Mouse (Mus musculus) embryonic facial prominence, embryonic 12.5 days (tissue): Measurements from ENCODE around the gene Cfap99. TPM values are rescaled to one million over a fixed set of nuclear protein-coding genes. Genes with fewer than 3 reads are reported as not detected.

Source experiments
- ATAC-seq: fragments of 200-750 bp; cut with Nextera tagmentation; 2 replicates; pipeline ENCODE4 v1.8.0; 2017; ENCODE audit not compliant: insufficient number of reproducible peaks, insufficient read depth, low FRiP score, low TSS enrichment
- H3K27ac ChIP-seq: fragments of 300-500 bp; sonication (generic); 2 replicates; pipeline ENCODE4 v1.5.1; 2016; ENCODE audit warnings: mild to moderate bottlenecking
- H3K27me3 ChIP-seq: fragments of 300-500 bp; sonication (generic); 2 replicates; pipeline ENCODE4 v1.6.1; 2016; ENCODE audit warnings: mild to moderate bottlenecking, moderate library complexity
- H3K36me3 ChIP-seq: fragments of 300-500 bp; sonication (generic); 2 replicates; pipeline ENCODE4 v1.6.1; 2016; ENCODE audit warnings: mild to moderate bottlenecking
- H3K4me1 ChIP-seq: fragments of 300-500 bp; sonication (generic); 2 replicates; pipeline ENCODE4 v1.6.1; 2016
- H3K4me2 ChIP-seq: fragments of 300-500 bp; sonication (generic); replicated peaks from 2 replicates; pipeline ENCODE4 v1.6.1; 2016; ENCODE audit warnings: mild to moderate bottlenecking, moderate library complexity
- H3K4me3 ChIP-seq: fragments of 300-500 bp; sonication (generic); 2 replicates; pipeline ENCODE4 v1.5.1; 2016; ENCODE audit warnings: mild to moderate bottlenecking
- H3K9ac ChIP-seq: fragments of 300-500 bp; sonication (generic); 2 replicates; pipeline ENCODE4 v1.6.1; 2016; ENCODE audit warnings: mild to moderate bottlenecking, moderate library complexity
- H3K9me3 ChIP-seq: fragments of 300-500 bp; sonication (generic); 2 replicates; pipeline ENCODE4 v1.6.1; 2016; ENCODE audit warnings: mild to moderate bottlenecking, moderate library complexity
- WGBS: fragments of 180-500 bp; shearing (Covaris S2); methylation state at CpG from one replicate; pipeline ENCODE4 v1.1.7; 2016; 5-methylcytosine and 5-hydroxymethylcytosine counted together
- polyA plus RNA-seq: library from polyadenylated mRNA; unstranded; fragments of >200 nt; fragmentation: Nextera tagmentation; extraction: Ambion mirVana; gene quantifications from 2 replicates; pipeline ENCODE4 v1.2.1, GENCODE M21; 2016

Cfap99 gene
- polyA plus RNA-seq, 1 experiment from 2014 or later: not detected

DNA sequence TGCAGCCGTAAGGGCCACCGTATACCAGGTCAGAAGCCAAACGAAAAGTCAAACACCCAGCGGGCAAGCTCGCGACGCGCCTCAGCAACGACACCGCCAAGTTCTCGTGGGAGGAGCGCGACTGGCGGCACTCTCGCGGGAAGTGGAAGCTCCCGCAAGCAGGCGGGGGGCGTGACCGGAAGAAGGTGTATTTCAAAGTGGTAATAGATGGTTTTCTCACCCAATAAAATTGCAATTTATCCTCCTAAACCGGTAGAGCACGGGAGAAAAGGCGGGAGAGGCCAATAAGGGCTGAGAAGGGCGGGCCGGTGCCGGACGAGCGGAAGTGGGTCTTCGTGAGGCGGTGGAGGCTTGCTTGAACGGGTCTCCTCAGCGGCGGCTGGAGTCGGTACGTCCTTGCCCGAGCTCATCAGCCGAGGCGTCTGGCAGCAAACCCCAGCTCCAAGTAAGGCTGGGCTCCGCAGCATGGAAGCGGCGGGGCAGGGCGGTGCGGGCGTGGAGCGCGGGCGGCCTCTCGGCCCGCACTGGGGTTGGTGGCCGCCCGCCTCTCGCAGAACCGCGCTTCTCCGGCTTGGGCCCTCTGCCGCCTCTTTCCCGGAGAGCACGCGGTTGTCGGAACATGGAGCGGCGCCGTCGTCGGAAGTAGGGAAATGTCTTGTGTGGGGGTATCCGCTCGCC, 47.8 kb downstream of the Cfap99 start, which contains the start of gene Rnf4:
Rnf4 (plus strand) TSS at position 193 of the 678 bp plus-strand sequence.
- Histone ChIP-seq H3K27ac (peak within 1 kb of the TSS; percentile 96), H3K4me3 (peak within 1 kb of the TSS; percentile 99), H3K4me2 (peak within 1 kb of the TSS; percentile 80)

GRCm38 (mm10) chr5:34336775-34337450, 48.5 kb downstream of the Cfap99 start:
- Histone ChIP-seq H3K4me1 (peaks cover 13% of the 10 kb centered on the region), H3K4me2 (peak overlapping the region; percentile 80), H3K4me3 (peak overlapping the region; percentile 99), H3K36me3 (no peaks in the 10 kb centered on the region), H3K9ac (peak overlapping the region; percentile 99), H3K9me3 (no peaks in the 10 kb centered on the region), H3K27ac (peak overlapping the region; percentile 96), H3K27me3 (no peaks in the 10 kb centered on the region)
- WGBS: under 1% methylated on average over 42 of the region's 42 CpGs
- 0 out of 2 replicates have a peak, but pooled peaks have one; percentile 8 for ATAC-seq

More for the DNA sequence above, 47.8 kb downstream of the Cfap99 start, which contains the start of gene Rnf4:
- Histone ChIP-seq H3K27me3 (no peaks in the 10 kb centered on the region), H3K4me1 (peaks cover 13% of the 10 kb centered on the region), H3K9ac (peak within 1 kb of the TSS; percentile 99), H3K36me3 (no peaks in the 10 kb centered on the region), H3K9me3 (no peaks in the 10 kb centered on the region)
- peak; percentile 96 for ATAC-seq
- WGBS: under 1% methylated on average over 66 of the region's 67 CpGs

DNA sequence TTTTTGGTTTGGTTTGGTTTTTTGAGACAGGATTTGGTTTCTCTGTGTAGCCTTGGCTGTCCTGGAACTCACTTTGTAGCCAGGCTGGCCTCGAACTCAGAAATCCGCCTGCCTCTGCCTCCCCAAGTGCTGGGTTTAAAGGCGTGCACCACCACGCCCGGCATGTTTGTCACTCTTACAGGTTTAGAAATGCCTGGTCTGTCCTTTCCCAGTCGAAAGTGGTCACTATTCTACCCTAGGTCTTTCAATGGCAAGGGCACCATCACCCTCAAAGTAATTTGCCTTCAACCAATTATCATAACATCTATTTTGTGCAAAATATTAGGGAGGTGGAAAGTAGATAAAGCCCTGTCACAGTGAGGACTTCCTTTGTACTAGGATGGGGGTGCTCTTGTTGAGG, 51.8 kb downstream of the Cfap99 start:
- no peak for ATAC-seq
- H3K4me3 ChIP-seq: no peak overlapping the region
- H3K9me3 ChIP-seq: no peaks in the 10 kb centered on the region
- no peak overlapping the region for H3K27ac ChIP-seq
- H3K27me3 ChIP-seq: no peaks in the 10 kb centered on the region
- H3K4me1 ChIP-seq: peaks cover 12% of the 10 kb centered on the region
- no peak overlapping the region for H3K4me2 ChIP-seq
- H3K36me3 ChIP-seq: 0 out of 2 replicates have a peak, but pooled peaks cover 19% of the 10 kb centered on the region
- WGBS: 88% methylated on average over 6 of the region's 6 CpGs
- H3K9ac ChIP-seq: no peak overlapping the region

GRCm38 (mm10) chr5:34352084-34352631, 63.8 kb downstream of the Cfap99 start:
- Histone ChIP-seq H3K4me2 (no peak overlapping the region), H3K27ac (no peak overlapping the region), H3K4me1 (no peaks in the 10 kb centered on the region), H3K9ac (no peak overlapping the region), H3K9me3 (no peaks in the 10 kb centered on the region), H3K4me3 (no peak overlapping the region), H3K36me3 (peaks cover 89% of the 10 kb centered on the region), H3K27me3 (no peaks in the 10 kb centered on the region)
- 97% methylated on average over 3 of the region's 3 CpGs for WGBS
- no peak for ATAC-seq

GRCm38 (mm10) chr5:34360261-34360660, 71.9 kb downstream of the Cfap99 start:
- Histone ChIP-seq H3K9ac (no peak overlapping the region), H3K27ac (no peak overlapping the region), H3K36me3 (peaks cover 52% of the 10 kb centered on the region), H3K4me2 (no peak overlapping the region), H3K4me1 (no peaks in the 10 kb centered on the region), H3K9me3 (no peaks in the 10 kb centered on the region), H3K4me3 (no peak overlapping the region), H3K27me3 (no peaks in the 10 kb centered on the region)
- WGBS: 88% methylated on average over 3 of the region's 3 CpGs
- no peak for ATAC-seq

DNA sequence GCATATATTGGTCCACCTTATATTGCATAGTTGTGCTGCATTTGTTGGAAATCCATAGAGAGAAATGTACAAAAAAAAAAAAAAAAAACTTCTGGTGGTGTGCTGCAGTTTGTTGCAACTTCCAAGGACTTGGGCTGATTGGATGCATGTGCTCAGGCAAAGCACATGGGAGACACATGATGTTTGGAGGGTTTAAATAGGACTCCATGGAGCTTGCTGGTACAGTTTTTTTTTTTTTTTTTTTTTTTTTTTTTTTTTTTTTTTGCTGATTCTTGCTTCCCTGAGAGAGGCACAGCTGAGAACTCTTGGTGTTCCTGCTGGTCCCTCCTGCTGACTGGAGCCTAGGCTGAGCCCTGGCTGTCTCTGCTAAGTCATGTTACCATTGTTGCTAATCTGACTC, 74.7 kb downstream of the Cfap99 start:
- Histone ChIP-seq H3K4me2 (no peak overlapping the region), H3K36me3 (peaks cover 30% of the 10 kb centered on the region)

GRCm38 (mm10) chr5:34368551-34369290, 80.3 kb downstream of the Cfap99 start:
- no peaks in the 10 kb centered on the region for H3K27me3 ChIP-seq
- peak overlapping the region; percentile 94 for H3K4me3 ChIP-seq
- peak overlapping the region; percentile 56 for H3K4me2 ChIP-seq
- 0 out of 2 replicates have a peak, but pooled peaks cover 8% of the 10 kb centered on the region for H3K36me3 ChIP-seq
- no peak for ATAC-seq
- no peaks in the 10 kb centered on the region for H3K9me3 ChIP-seq
- WGBS: 69% methylated on average over 7 of the region's 7 CpGs
- H3K27ac ChIP-seq: peak overlapping the region; percentile 82
- H3K9ac ChIP-seq: peak overlapping the region; percentile 64
- peaks cover 8% of the 10 kb centered on the region; the same call in 1 of the 2 replicates for H3K4me1 ChIP-seq

More for the DNA sequence above, 74.7 kb downstream of the Cfap99 start:
- no peaks in the 10 kb centered on the region for H3K9me3 ChIP-seq
- no peak overlapping the region for H3K27ac ChIP-seq
- no peaks in the 10 kb centered on the region for H3K27me3 ChIP-seq
- no peaks in the 10 kb centered on the region for H3K4me1 ChIP-seq
- no peak for ATAC-seq
- H3K9ac ChIP-seq: no peak overlapping the region
- no peak overlapping the region for H3K4me3 ChIP-seq

GRCm38 (mm10) chr5:34369341-34370021, 81.1 kb downstream of the Cfap99 start, which contains the start of gene Fam193a:
TSS of gene Fam193a (plus strand) at chr5:34369933.
- Histone ChIP-seq H3K9me3 (no peaks in the 10 kb centered on the region), H3K4me1 (peaks cover 8% of the 10 kb centered on the region; the same call in 1 of the 2 replicates), H3K4me3 (peak within 1 kb of the TSS; percentile 94), H3K9ac (peak within 1 kb of the TSS; percentile 91), H3K36me3 (0 out of 2 replicates have a peak, but pooled peaks cover 7% of the 10 kb centered on the region), H3K4me2 (peak within 1 kb of the TSS; percentile 57), H3K27me3 (no peaks in the 10 kb centered on the region), H3K27ac (peak within 1 kb of the TSS; percentile 82)
- peak; percentile 100 for ATAC-seq
- under 1% methylated on average over 40 of the region's 64 CpGs for WGBS

DNA sequence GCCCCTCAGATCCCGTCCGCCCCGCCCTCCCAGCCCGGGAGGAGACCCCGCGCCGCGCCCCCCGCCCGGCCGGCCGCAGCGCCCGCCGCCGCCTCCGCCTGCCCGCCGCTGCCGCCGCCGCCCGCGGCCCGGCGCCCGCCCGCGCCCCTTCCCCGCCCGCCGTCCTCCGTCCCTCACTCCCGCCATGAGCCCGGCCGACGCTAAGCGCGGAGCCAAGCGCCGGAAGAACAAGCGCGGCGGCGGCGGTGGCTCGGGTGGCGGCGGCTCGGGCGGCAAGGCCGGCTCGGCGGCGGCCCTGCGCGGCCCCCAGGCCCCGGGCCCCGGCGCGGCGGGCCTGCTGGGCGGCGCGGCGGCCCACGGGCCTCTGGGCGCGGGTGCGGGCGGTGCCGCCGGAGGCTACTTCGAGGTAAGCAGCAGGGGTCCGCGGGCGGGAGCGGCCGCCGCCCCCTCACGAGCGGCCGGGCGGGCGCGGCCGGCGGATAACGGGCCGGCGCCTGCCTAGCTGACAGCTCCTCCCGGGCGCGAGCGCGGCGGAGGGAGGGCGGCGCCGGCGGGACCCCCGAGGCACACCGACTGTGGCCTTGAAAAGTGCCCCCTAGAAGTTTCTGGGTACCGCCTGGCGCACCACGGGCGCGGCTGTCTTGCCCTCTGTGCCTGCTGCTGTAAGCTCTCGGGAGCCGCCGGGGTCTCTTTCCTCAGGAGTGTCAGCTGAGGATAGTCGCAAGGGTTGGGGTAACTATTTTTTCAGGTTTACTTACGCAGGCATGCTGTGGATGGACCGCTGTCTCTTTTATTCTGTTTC, 81.8 kb downstream of the Cfap99 start:
- peak overlapping the region; percentile 94 for H3K4me3 ChIP-seq
- ATAC-seq: no peak
- peak overlapping the region; percentile 57 for H3K4me2 ChIP-seq
- WGBS: under 1% methylated on average over 71 of the region's 114 CpGs
- no peaks in the 10 kb centered on the region for H3K36me3 ChIP-seq
- no peaks in the 10 kb centered on the region for H3K27me3 ChIP-seq
- peaks cover 8% of the 10 kb centered on the region; the same call in 1 of the 2 replicates for H3K4me1 ChIP-seq
- H3K9ac ChIP-seq: peak overlapping the region; percentile 91
- H3K9me3 ChIP-seq: no peaks in the 10 kb centered on the region
- peak overlapping the region; percentile 77 for H3K27ac ChIP-seq

- H3K9me3 ChIP-seq: no peaks in the 10 kb centered on the region
- WGBS: 33% methylated on average over 8 of the region's 8 CpGs
- no peak for ATAC-seq
- no peak overlapping the region for H3K27ac ChIP-seq
- H3K4me3 ChIP-seq: peak overlapping the region; percentile 94
- H3K27me3 ChIP-seq: no peaks in the 10 kb centered on the region
- H3K4me1 ChIP-seq: peaks cover 8% of the 10 kb centered on the region; the same call in 1 of the 2 replicates
- peak overlapping the region; percentile 91 for H3K9ac ChIP-seq
- H3K4me2 ChIP-seq: peak overlapping the region; percentile 57
- no peaks in the 10 kb centered on the region for H3K36me3 ChIP-seq
Measured at GRCm38 (mm10) chr5:34370840-34371239, 82.4 kb downstream of the Cfap99 start.
